Mouse (Mus musculus): ENCODE results near the gene Nell2. TPM values are rescaled to one million over a fixed set of nuclear protein-coding genes. Genes with fewer than 3 reads are reported as not detected.

The Nell2 gene
- polyA plus RNA-seq, 1 experiment, result 0.62 TPM

DNA sequence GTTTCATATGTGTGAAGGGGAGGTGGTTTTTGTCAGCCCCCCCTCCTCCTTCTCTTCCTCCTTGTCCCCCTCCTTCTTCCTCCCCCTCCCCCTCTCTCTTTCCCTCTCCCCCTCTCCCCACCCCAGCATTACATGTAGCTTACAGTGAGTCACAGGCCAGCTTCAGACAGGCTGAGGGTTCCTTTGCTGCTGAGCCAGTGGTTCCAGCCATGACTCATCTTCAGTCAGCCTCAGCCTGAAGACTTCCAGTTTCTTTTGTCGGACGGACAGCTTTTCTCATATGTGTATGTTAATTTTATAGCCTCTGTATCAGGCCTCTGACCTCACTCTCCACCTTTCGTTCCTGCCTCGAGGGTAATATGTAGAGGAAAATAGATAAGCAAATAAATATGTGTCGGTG lies 344.9 kb downstream of the Nell2 start:
- TF ChIP-seq CTCF (IDR thresholded peaks at IDR 0.05; ENCODE audit: control insufficient read depth, insufficient read depth, insufficient read length) (no peak), MYOG (IDR thresholded peaks at IDR 0.05; ENCODE audit: control insufficient read depth, extremely low read depth, insufficient read length) (no peak), USF1 (IDR thresholded peaks at IDR 0.05; ENCODE audit: low read depth) (no peak), FOSL1 (IDR thresholded peaks at IDR 0.05; ENCODE audit: insufficient read depth, low read length, poor library complexity, severe bottlenecking) (peak; percentile 28), CEBPB (IDR thresholded peaks at IDR 0.05; ENCODE audit: low read depth) (no peak)
- Histone ChIP-seq H3K4me3 (ENCODE audit: insufficient read depth, poor library complexity, severe bottlenecking) (peak overlapping the region; percentile 2), H3K27me3 (ENCODE audit: control insufficient read depth, insufficient read depth, insufficient read length) (no peaks in the 10 kb centered on the region), H3K36me3 (ENCODE audit: control insufficient read depth, insufficient read depth) (no peaks in the 10 kb centered on the region), H3ac (ENCODE audit: control insufficient read depth, insufficient read length, low read depth) (no peak overlapping the region), H3K79me2 (ENCODE audit: control insufficient read depth, insufficient read depth) (no peaks in the 10 kb centered on the region), H3K79me3 (ENCODE audit: low read depth) (no peaks in the 10 kb centered on the region)

DNA sequence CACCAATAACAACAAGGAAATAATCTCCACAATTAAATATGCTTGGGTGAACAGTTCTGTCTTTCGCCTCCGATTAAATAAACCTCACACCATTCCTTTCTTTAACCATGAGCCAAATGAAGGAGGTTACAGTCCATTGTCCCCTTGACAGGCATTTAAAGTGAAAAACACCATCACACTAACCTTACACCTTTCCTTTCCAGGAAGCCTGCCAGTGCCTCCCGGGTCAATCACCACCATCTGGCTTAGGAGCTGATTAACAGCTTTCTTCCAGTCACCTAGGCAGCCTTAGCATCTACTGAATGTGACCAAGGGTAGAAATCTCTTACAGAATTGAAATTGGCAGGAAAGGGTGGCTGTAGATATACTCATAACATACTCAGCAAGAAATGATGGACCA lies 371.5 kb downstream of the Nell2 start:
- Histone ChIP-seq H3K27me3 (ENCODE audit: control insufficient read depth, insufficient read depth, insufficient read length) (no peaks in the 10 kb centered on the region), H3ac (ENCODE audit: control insufficient read depth, insufficient read length, low read depth) (no peak overlapping the region), H3K4me3 (ENCODE audit: insufficient read depth, poor library complexity, severe bottlenecking) (no peak overlapping the region), H3K36me3 (ENCODE audit: control insufficient read depth, insufficient read depth) (no peaks in the 10 kb centered on the region), H3K79me2 (ENCODE audit: control insufficient read depth, insufficient read depth) (no peaks in the 10 kb centered on the region), H3K79me3 (ENCODE audit: low read depth) (no peaks in the 10 kb centered on the region)
- TF ChIP-seq CTCF (IDR thresholded peaks at IDR 0.05; ENCODE audit: control insufficient read depth, insufficient read depth, insufficient read length) (no peak), CEBPB (IDR thresholded peaks at IDR 0.05; ENCODE audit: low read depth) (no peak), MAX (IDR thresholded peaks at IDR 0.05) (no peak), MYOD1 (IDR thresholded peaks at IDR 0.05; ENCODE audit: control insufficient read depth, insufficient read length, low read depth) (no peak), USF1 (IDR thresholded peaks at IDR 0.05; ENCODE audit: low read depth) (no peak), FOSL1 (IDR thresholded peaks at IDR 0.05; ENCODE audit: insufficient read depth, low read length, poor library complexity, severe bottlenecking) (no peak), MYOG (IDR thresholded peaks at IDR 0.05; ENCODE audit: control insufficient read depth, extremely low read depth, insufficient read length) (no peak)

DNA sequence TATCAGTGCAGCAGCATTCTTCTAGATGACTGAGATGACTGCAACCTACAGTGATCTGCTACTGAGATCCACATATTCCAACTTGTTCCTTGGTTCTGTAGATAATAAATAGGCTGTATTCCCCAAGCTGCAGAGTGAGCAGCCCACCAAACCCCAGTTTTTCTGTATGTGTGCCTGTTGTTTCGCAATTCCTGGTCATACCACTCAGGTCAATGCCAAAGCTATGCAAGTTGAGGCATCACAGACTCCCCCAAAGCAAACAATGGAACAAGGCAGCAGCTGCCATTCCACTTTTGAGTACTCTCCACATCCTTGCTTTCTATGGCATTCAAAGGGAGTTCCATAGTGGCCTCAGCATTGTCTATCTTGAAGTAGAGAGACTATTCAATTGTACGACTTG lies 383.2 kb downstream of the Nell2 start:
- H3K36me3 ChIP-seq (ENCODE audit: control insufficient read depth, insufficient read depth), result no peaks in the 10 kb centered on the region
- no peaks in the 10 kb centered on the region for H3K79me2 ChIP-seq (ENCODE audit: control insufficient read depth, insufficient read depth)
- no peak overlapping the region for H3ac ChIP-seq (ENCODE audit: control insufficient read depth, insufficient read length, low read depth)
- no peak overlapping the region for H3K4me3 ChIP-seq (ENCODE audit: insufficient read depth, poor library complexity, severe bottlenecking)
- no peaks in the 10 kb centered on the region for H3K27me3 ChIP-seq (ENCODE audit: control insufficient read depth, insufficient read depth, insufficient read length)
- H3K79me3 ChIP-seq (ENCODE audit: low read depth), result no peaks in the 10 kb centered on the region
- no peak for TF ChIP-seq CTCF (IDR thresholded peaks at IDR 0.05; ENCODE audit: control insufficient read depth, insufficient read depth, insufficient read length)
- peak; percentile 96 for TF ChIP-seq CEBPB (IDR thresholded peaks at IDR 0.05; ENCODE audit: low read depth)

DNA sequence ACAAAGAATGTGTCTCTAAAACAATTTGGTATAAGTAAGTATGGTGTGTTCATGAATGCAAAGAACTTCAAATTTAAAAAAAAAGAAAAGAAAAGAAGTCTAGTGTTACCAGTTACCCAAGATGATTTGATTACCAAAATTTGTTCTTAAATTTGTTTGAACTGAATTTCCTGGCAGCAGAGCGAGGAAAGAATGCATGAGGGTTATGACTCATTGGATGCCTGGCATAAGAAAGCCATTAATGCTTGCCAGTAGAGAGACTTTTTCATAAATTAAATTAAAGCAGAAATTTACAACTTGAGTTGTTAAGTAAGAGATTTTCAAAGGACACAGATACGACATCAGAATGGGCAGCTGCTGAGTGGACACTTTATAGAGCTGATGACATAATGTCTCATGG lies 384.2 kb downstream of the Nell2 start:
- H3K4me3 ChIP-seq (ENCODE audit: insufficient read depth, poor library complexity, severe bottlenecking), result no peak overlapping the region
- H3K36me3 ChIP-seq (ENCODE audit: control insufficient read depth, insufficient read depth), result no peaks in the 10 kb centered on the region
- no peak overlapping the region for H3ac ChIP-seq (ENCODE audit: control insufficient read depth, insufficient read length, low read depth)
- no peaks in the 10 kb centered on the region for H3K79me3 ChIP-seq (ENCODE audit: low read depth)
- no peak for TF ChIP-seq MYOG (IDR thresholded peaks at IDR 0.05; ENCODE audit: control insufficient read depth, extremely low read depth, insufficient read length)
- peak; percentile 44 for TF ChIP-seq FOSL1 (IDR thresholded peaks at IDR 0.05; ENCODE audit: insufficient read depth, low read length, poor library complexity, severe bottlenecking)
- no peak for TF ChIP-seq CTCF (IDR thresholded peaks at IDR 0.05; ENCODE audit: control insufficient read depth, insufficient read depth, insufficient read length)
- TF ChIP-seq CEBPB (IDR thresholded peaks at IDR 0.05; ENCODE audit: low read depth), result no peak
- H3K27me3 ChIP-seq (ENCODE audit: control insufficient read depth, insufficient read depth, insufficient read length), result no peaks in the 10 kb centered on the region
- no peaks in the 10 kb centered on the region for H3K79me2 ChIP-seq (ENCODE audit: control insufficient read depth, insufficient read depth)

DNA sequence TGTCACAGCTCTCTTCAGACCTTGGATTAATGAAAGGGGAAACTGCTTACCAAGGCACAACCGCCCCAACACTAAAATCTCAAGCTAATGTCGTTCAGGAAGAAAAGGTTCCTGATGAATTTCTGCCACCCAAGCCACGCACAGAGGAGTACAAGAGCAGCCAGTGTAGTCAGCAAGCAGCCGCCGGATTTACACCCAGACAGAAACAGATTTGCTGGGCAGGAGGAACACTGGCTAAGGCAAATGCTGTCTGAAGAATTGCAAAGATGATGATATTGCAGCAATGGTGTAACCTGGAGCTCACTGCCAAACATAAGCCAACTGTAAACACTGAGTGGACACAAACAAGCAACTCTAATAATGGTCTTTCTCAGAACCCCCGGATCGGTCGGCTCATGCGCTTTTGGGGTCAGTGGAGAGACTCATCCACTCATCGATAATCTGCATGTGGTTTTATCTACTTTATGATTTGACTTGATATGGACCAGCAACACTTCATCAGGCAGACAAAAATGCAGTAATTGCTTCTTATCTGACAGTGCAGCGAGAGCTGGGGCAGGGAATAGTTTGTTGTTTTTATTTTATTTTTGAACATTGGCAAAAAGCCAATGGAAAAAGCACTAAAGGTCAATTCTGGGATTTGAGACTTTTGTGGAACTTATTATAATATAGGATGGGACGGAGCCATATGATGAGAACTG lies 389.5 kb downstream of the Nell2 start:
- H3K4me3 ChIP-seq (ENCODE audit: insufficient read depth, poor library complexity, severe bottlenecking), result no peak overlapping the region
- TF ChIP-seq MYOG (IDR thresholded peaks at IDR 0.05; ENCODE audit: control insufficient read depth, extremely low read depth, insufficient read length) (no peak), CEBPB (IDR thresholded peaks at IDR 0.05; ENCODE audit: low read depth) (no peak), MYOD1 (IDR thresholded peaks at IDR 0.05; ENCODE audit: control insufficient read depth, insufficient read length, low read depth) (no peak), FOSL1 (IDR thresholded peaks at IDR 0.05; ENCODE audit: insufficient read depth, low read length, poor library complexity, severe bottlenecking) (no peak), USF1 (IDR thresholded peaks at IDR 0.05; ENCODE audit: low read depth) (no peak), MAX (IDR thresholded peaks at IDR 0.05) (no peak), CTCF (IDR thresholded peaks at IDR 0.05; ENCODE audit: control insufficient read depth, insufficient read depth, insufficient read length) (no peak)
- no peak overlapping the region for H3ac ChIP-seq (ENCODE audit: control insufficient read depth, insufficient read length, low read depth)
- H3K79me3 ChIP-seq (ENCODE audit: low read depth), result no peaks in the 10 kb centered on the region
- H3K27me3 ChIP-seq (ENCODE audit: control insufficient read depth, insufficient read depth, insufficient read length), result peaks cover 4% of the 10 kb centered on the region
- no peaks in the 10 kb centered on the region for H3K36me3 ChIP-seq (ENCODE audit: control insufficient read depth, insufficient read depth)
- H3K79me2 ChIP-seq (ENCODE audit: control insufficient read depth, insufficient read depth), result no peaks in the 10 kb centered on the region
